In the genomic region with DNA sequence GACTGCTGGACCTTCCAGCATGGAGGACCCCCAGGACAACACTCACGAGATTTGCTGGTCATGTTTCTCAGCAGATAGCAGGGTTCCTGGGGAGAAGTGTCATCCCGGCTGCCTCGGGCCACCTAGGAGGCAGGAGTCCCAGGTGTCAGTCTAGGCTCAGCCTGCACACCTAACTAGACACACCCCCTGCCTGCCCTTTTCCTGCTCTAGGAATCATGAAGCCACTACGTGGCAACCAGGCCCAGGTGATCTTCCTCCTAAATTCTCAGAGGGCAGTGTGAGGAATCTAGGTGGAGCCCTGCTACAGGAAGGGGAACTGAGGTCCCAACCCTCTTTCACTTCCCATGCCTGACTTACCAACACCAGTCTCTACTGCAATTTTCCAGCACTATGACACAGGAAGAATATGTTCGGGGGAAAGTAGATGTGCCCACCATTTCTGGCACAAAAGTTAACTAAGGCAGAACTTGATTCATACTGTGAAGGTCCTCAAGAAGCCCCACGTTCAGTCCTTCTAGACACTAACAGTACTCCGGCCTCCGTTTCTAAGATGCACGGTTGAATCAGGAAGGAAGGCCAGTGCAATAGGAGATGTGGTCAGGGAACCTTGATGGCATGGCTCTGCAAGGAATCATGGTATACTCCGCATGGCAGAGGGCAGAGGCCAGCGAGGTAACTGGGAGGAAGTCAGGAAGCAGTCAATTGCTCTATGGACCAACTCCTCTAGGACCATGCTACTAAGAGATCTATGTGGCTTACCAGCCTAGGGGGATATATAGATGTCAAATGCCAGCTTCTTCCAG, we compare ENCODE assay signal across 13 mouse cellular contexts.
DNase-seq lines count a peak whose midpoint lies in the region; ATAC-seq and TF ChIP-seq lines count a peak whose summit lies in the region.
"Had no signal": no experiment of that assay in that cellular context is flagged by ENCODE, and none has a peak within 500 bp of the region (broad histone marks: within the 10 kb centered on the region; RNA-seq: fewer than 3 reads in every experiment).

No protein-coding gene starts in this region.

- intact Hi-C loops in gastrocnemius, adult 2 months (cut with DNase I), result no loop called here
- intact Hi-C loops in gastrocnemius, postnatal 36 days (cut with DNase I), result loop anchor here (5.0 to 10.0 kb wide), 2 partner anchors 107 to 199 kb away; no protein-coding TSS in a partner anchor

- H3K36me3 ChIP-seq in liver, embryonic 16.5 days (ENCODE audit: control insufficient read depth, insufficient read depth), result peaks cover 25% of the 10 kb centered on the region
- H3K36me3 ChIP-seq in hindbrain, embryonic 14.5 days (replicated peaks; ENCODE audit: control insufficient read depth, insufficient read depth), result peaks cover 6% of the 10 kb centered on the region; the same call in 1 of the 2 replicates

- H3K4me3 ChIP-seq in gastrocnemius, adult 2 months, result no peak overlapping the region
- H3K4me3 ChIP-seq in liver, embryonic 16.5 days (ENCODE audit: low read depth, low read length), result no peak overlapping the region
- H3K4me3 ChIP-seq in bone marrow, adult 2 months (replicated peaks; ENCODE audit: control insufficient read depth, low read depth, low read length), result no peak overlapping the region
- H3K4me3 ChIP-seq in hindbrain, embryonic 14.5 days (replicated peaks; ENCODE audit: low read length), result no peak overlapping the region
- H3K4me3 ChIP-seq: hindbrain, embryonic 15.5 days; lung, embryonic 15.5 days had no signal

- DNase-seq in gastrocnemius, adult 2 months, result no peak
- no peak for DNase-seq in gastrocnemius, adult 18-20 months (ENCODE audit: low spot score)
- DNase-seq in liver, result no peak
- DNase-seq in lung, postnatal 4 days, result peak; percentile 12 to 25
- no peak for DNase-seq in gastrocnemius, postnatal 36 days
- no peak for DNase-seq in hindbrain, embryonic 14.5 days (ENCODE audit: low spot score)
- DNase-seq: kidney, postnatal 4 days; thymus, adult 2 months had no signal

- no peaks in the 10 kb centered on the region for H3K27me3 ChIP-seq in liver, embryonic 16.5 days (ENCODE audit: control insufficient read depth, insufficient read depth, low read depth, low read length)
- H3K27me3 ChIP-seq in hindbrain, embryonic 14.5 days (ENCODE audit: control insufficient read depth, insufficient read depth, low read length), result no peaks in the 10 kb centered on the region
- H3K27me3 ChIP-seq: hindbrain, embryonic 15.5 days; lung, embryonic 15.5 days had no signal

- no peak for TF ChIP-seq POLR2A in bone marrow, adult 2 months (IDR thresholded peaks at IDR 0.05; ENCODE audit: borderline replicate concordance, control insufficient read depth, low read depth, low read length)

- H3K4me2 ChIP-seq in liver, embryonic 16.5 days (ENCODE audit: low read depth, low read length), result no peak overlapping the region
- H3K4me2 ChIP-seq in hindbrain, embryonic 14.5 days (replicated peaks), result no peak overlapping the region
- H3K4me2 ChIP-seq: hindbrain, embryonic 15.5 days; lung, embryonic 15.5 days had no signal

- WGBS in liver, embryonic 16.5 days (ENCODE audit: insufficient replicate concordance), result 71% methylated on average over 11 of the region's 11 CpGs
- WGBS in bone marrow, adult 2 months, result 48% methylated on average over 11 of the region's 11 CpGs
- WGBS in hindbrain, embryonic 14.5 days, result 91% methylated on average over 11 of the region's 11 CpGs

- TF ChIP-seq CTCF in gastrocnemius, adult 2 months (IDR thresholded peaks at IDR 0.05), result no peak
- TF ChIP-seq CTCF in bone marrow, adult 2 months (IDR thresholded peaks at IDR 0.05; ENCODE audit: control insufficient read depth, insufficient read depth, low read length), result no peak

- 0 out of 2 replicates have a peak, but pooled peaks have one; percentile 21 for ATAC-seq in liver, embryonic 16.5 days (ENCODE audit: low read depth)
- no peak for ATAC-seq in hindbrain, embryonic 14.5 days (ENCODE audit: low FRiP score)

- peaks cover 6% of the 10 kb centered on the region; the same call in 1 of the 2 replicates for H3K4me1 ChIP-seq in liver, embryonic 16.5 days (ENCODE audit: control insufficient read depth, low read depth, low read length)
- H3K4me1 ChIP-seq in bone marrow, adult 2 months (ENCODE audit: control insufficient read depth, insufficient read depth, low read length), result peaks cover 2% of the 10 kb centered on the region; the same call in 1 of the 2 replicates
- no peaks in the 10 kb centered on the region for H3K4me1 ChIP-seq in hindbrain, embryonic 14.5 days (replicated peaks; ENCODE audit: control insufficient read depth, insufficient read depth, low read length)
- H3K4me1 ChIP-seq: hindbrain, embryonic 15.5 days had no signal

- no peak overlapping the region for H3K9ac ChIP-seq in liver, embryonic 16.5 days (ENCODE audit: low read depth, low read length)
- H3K9ac ChIP-seq in hindbrain, embryonic 14.5 days, result no peak overlapping the region
- H3K9ac ChIP-seq: hindbrain, embryonic 15.5 days; lung, embryonic 15.5 days had no signal

- no peaks in the 10 kb centered on the region for H3K9me3 ChIP-seq in liver, embryonic 16.5 days (replicated peaks; ENCODE audit: control insufficient read depth, low read length)
- no peaks in the 10 kb centered on the region for H3K9me3 ChIP-seq in hindbrain, embryonic 14.5 days (ENCODE audit: control insufficient read depth, low read length)
- H3K9me3 ChIP-seq: G1E; hindbrain, embryonic 15.5 days; lung, embryonic 15.5 days had no signal

- H3K27ac ChIP-seq in gastrocnemius, adult 2 months, result peak overlapping the region; percentile 24; the same call in 1 of the 2 replicates
- peak overlapping the region; percentile 4 for H3K27ac ChIP-seq in liver, embryonic 16.5 days (ENCODE audit: low read length)
- H3K27ac ChIP-seq in bone marrow, adult 2 months (ENCODE audit: control insufficient read depth, insufficient read depth, low read depth, low read length, poor library complexity), result peak overlapping the region; percentile 65; the same call in 1 of the 2 replicates
- H3K27ac ChIP-seq in hindbrain, embryonic 14.5 days, result no peak overlapping the region
- H3K27ac ChIP-seq: hindbrain, embryonic 15.5 days; lung, embryonic 15.5 days had no signal

Comparison
In these comparisons a context has a peak if more than half of its experiments do, and no peak if none do; other contexts are left out.
1. DNase-seq: peak in lung, postnatal 4 days (2 of 2); none in gastrocnemius, adult 2 months (single experiment), gastrocnemius, adult 18-20 months (single experiment), liver (single experiment), gastrocnemius, postnatal 36 days (0 of 2) and hindbrain, embryonic 14.5 days (single experiment).